Mouse (Mus musculus) limb, embryonic 15.5 days (tissue): ENCODE measurements around the gene Yap1. TPM values are rescaled to one million over a fixed set of nuclear protein-coding genes. Genes with fewer than 3 reads are reported as not detected.
"Not testable (repeated sequence)": the region's sequence is repeated elsewhere in the genome, so short reads cannot be mapped to it uniquely, and the experiment has no call there.

Experiments
- ATAC-seq: fragments of 200-750 bp; cut with Nextera tagmentation; 2 replicates; pipeline ENCODE4 v1.8.0; 2017; ENCODE audit warnings: low read depth, moderate TSS enrichment; ENCODE audit not compliant: insufficient number of reproducible peaks, low FRiP score, low TSS enrichment
- H3K27ac ChIP-seq: fragments of 300-500 bp; sonication (generic); 2 replicates; pipeline ENCODE4 v1.5.1; 2015; ENCODE audit warnings: moderate library complexity, mild to moderate bottlenecking, inconsistent platforms
- H3K27me3 ChIP-seq: fragments of 300-500 bp; sonication (generic); 2 replicates; pipeline ENCODE4 v1.6.1; 2015; ENCODE audit warnings: inconsistent platforms
- H3K36me3 ChIP-seq: fragments of 300-500 bp; sonication (generic); 2 replicates; pipeline ENCODE4 v1.6.1; 2015; ENCODE audit warnings: inconsistent platforms
- H3K4me1 ChIP-seq: fragments of 300-500 bp; sonication (generic); 2 replicates; pipeline ENCODE4 v1.6.1; 2015; ENCODE audit warnings: inconsistent platforms
- H3K4me2 ChIP-seq: fragments of 300-500 bp; sonication (generic); 2 replicates; pipeline ENCODE4 v1.6.1; 2015; ENCODE audit warnings: mild to moderate bottlenecking, inconsistent platforms
- H3K4me3 ChIP-seq: fragments of 300-500 bp; sonication (generic); 2 replicates; pipeline ENCODE4 v1.5.1; 2015; ENCODE audit warnings: mild to moderate bottlenecking, inconsistent platforms
- H3K9ac ChIP-seq: fragments of 300-500 bp; sonication (generic); 2 replicates; pipeline ENCODE4 v1.6.1; 2015; ENCODE audit warnings: inconsistent platforms
- H3K9me3 ChIP-seq: fragments of 300-500 bp; sonication (generic); 2 replicates; pipeline ENCODE4 v1.6.1; 2016; ENCODE audit warnings: inconsistent platforms
- WGBS: fragments of 180-500 bp; shearing (Covaris S2); methylation state at CpG from one replicate; pipeline ENCODE4 v1.1.7; 2015; 5-methylcytosine and 5-hydroxymethylcytosine counted together
- polyA plus RNA-seq: library from polyadenylated mRNA; unstranded; fragments of >200 nt; fragmentation: Nextera tagmentation; extraction: Ambion mirVana; gene quantifications from 2 replicates; pipeline ENCODE4 v1.2.1, GENCODE M21; 2015

Gene Yap1
- polyA plus RNA-seq, 1 experiment from 2014 or later, result 41.1 TPM

- 86% methylated on average over 1 of the region's 1 CpGs for WGBS
- no peaks in the 10 kb centered on the region for H3K9me3 ChIP-seq
- no peak overlapping the region for H3K27ac ChIP-seq
- no peak overlapping the region for H3K9ac ChIP-seq
- no peak for ATAC-seq
- H3K4me2 ChIP-seq, result no peak overlapping the region
- H3K4me1 ChIP-seq, result peaks cover 13% of the 10 kb centered on the region; the same call in 1 of the 2 replicates
- no peak overlapping the region for H3K4me3 ChIP-seq
- H3K36me3 ChIP-seq, result no peaks in the 10 kb centered on the region
- H3K27me3 ChIP-seq, result no peaks in the 10 kb centered on the region
Observed at GRCm38 (mm10) chr9:7906564-7906963, 97.8 kb downstream of the Yap1 start.

GRCm38 (mm10) chr9:7903825-7904224 is 100.6 kb downstream of the Yap1 start:
- H3K36me3 ChIP-seq, result no peaks in the 10 kb centered on the region
- H3K4me1 ChIP-seq, result peaks cover 13% of the 10 kb centered on the region; the same call in 1 of the 2 replicates
- H3K9me3 ChIP-seq, result no peaks in the 10 kb centered on the region
- H3K4me3 ChIP-seq, result no peak overlapping the region
- H3K4me2 ChIP-seq, result no peak overlapping the region
- H3K27me3 ChIP-seq, result no peaks in the 10 kb centered on the region
- no peak for ATAC-seq
- H3K9ac ChIP-seq, result no peak overlapping the region
- WGBS, result 48% methylated on average over 5 of the region's 5 CpGs
- H3K27ac ChIP-seq, result no peak overlapping the region

- peaks cover 13% of the 10 kb centered on the region; the same call in 1 of the 2 replicates for H3K4me1 ChIP-seq
- no peak overlapping the region for H3K4me3 ChIP-seq
- no peak overlapping the region for H3K9ac ChIP-seq
- no peaks in the 10 kb centered on the region for H3K36me3 ChIP-seq
- no peak overlapping the region for H3K27ac ChIP-seq
- no peak for ATAC-seq
- no peak overlapping the region for H3K4me2 ChIP-seq
- H3K9me3 ChIP-seq, result no peaks in the 10 kb centered on the region
- WGBS, result 65% methylated on average over 2 of the region's 2 CpGs
- H3K27me3 ChIP-seq, result no peaks in the 10 kb centered on the region
Observed at GRCm38 (mm10) chr9:7903262-7903661, 101.1 kb downstream of the Yap1 start.

GRCm38 (mm10) chr9:7902311-7902710 is 102.1 kb downstream of the Yap1 start:
- Histone ChIP-seq H3K4me2 (no peak overlapping the region), H3K9ac (no peak overlapping the region), H3K36me3 (no peaks in the 10 kb centered on the region), H3K4me3 (no peak overlapping the region), H3K9me3 (no peaks in the 10 kb centered on the region), H3K4me1 (peaks cover 13% of the 10 kb centered on the region; the same call in 1 of the 2 replicates), H3K27ac (no peak overlapping the region), H3K27me3 (no peaks in the 10 kb centered on the region)
- WGBS, result 12% methylated on average over 7 of the region's 7 CpGs
- ATAC-seq, result no peak

GRCm38 (mm10) chr9:7900965-7901364 is 103.4 kb downstream of the Yap1 start:
- no peak for ATAC-seq

GRCm38 (mm10) chr9:7897502-7897901 is 106.9 kb downstream of the Yap1 start:
- Histone ChIP-seq H3K4me3 (no peak overlapping the region), H3K27me3 (no peaks in the 10 kb centered on the region), H3K9ac (no peak overlapping the region), H3K4me1 (peaks cover 6% of the 10 kb centered on the region; the same call in 1 of the 2 replicates), H3K9me3 (no peaks in the 10 kb centered on the region), H3K36me3 (no peaks in the 10 kb centered on the region), H3K27ac (no peak overlapping the region), H3K4me2 (no peak overlapping the region)
- 2% methylated on average over 3 of the region's 3 CpGs for WGBS
- 0 out of 2 replicates have a peak, but pooled peaks have one; percentile 30 for ATAC-seq

More at GRCm38 (mm10) chr9:7900965-7901364, 103.4 kb downstream of the Yap1 start:
- no peak overlapping the region for H3K4me2 ChIP-seq
- WGBS, result 74% methylated on average over 8 of the region's 8 CpGs
- no peaks in the 10 kb centered on the region for H3K36me3 ChIP-seq
- no peak overlapping the region for H3K4me3 ChIP-seq
- H3K9me3 ChIP-seq, result no peaks in the 10 kb centered on the region
- H3K9ac ChIP-seq, result no peak overlapping the region
- H3K27me3 ChIP-seq, result no peaks in the 10 kb centered on the region
- H3K4me1 ChIP-seq, result peaks cover 13% of the 10 kb centered on the region; the same call in 1 of the 2 replicates
- peak overlapping the region; percentile 71 for H3K27ac ChIP-seq

- 93% methylated on average over 1 of the region's 1 CpGs for WGBS
- not testable (repeated sequence) for H3K36me3 ChIP-seq, H3K4me1 ChIP-seq, H3K4me3 ChIP-seq, ATAC-seq, H3K9ac ChIP-seq, H3K27me3 ChIP-seq, H3K9me3 ChIP-seq, H3K27ac ChIP-seq, H3K4me2 ChIP-seq
Observed at GRCm38 (mm10) chr9:7891796-7892195, 112.6 kb downstream of the Yap1 start.

GRCm38 (mm10) chr9:7891177-7891576 is 113.2 kb downstream of the Yap1 start:
- no peak overlapping the region for H3K4me2 ChIP-seq
- H3K9ac ChIP-seq, result no peak overlapping the region
- H3K9me3 ChIP-seq, result no peaks in the 10 kb centered on the region
- H3K4me1 ChIP-seq, result no peaks in the 10 kb centered on the region
- no peak overlapping the region for H3K4me3 ChIP-seq
- ATAC-seq, result no peak
- WGBS, result 84% methylated on average over 1 of the region's 1 CpGs
- H3K36me3 ChIP-seq, result no peaks in the 10 kb centered on the region
- H3K27ac ChIP-seq, result no peak overlapping the region
- no peaks in the 10 kb centered on the region for H3K27me3 ChIP-seq

GRCm38 (mm10) chr9:7884346-7884745 is 120.0 kb downstream of the Yap1 start:
- H3K27me3 ChIP-seq, result no peaks in the 10 kb centered on the region
- H3K4me3 ChIP-seq, result no peak overlapping the region
- ATAC-seq, result no peak
- WGBS, result 97% methylated on average over 3 of the region's 3 CpGs
- H3K9ac ChIP-seq, result no peak overlapping the region
- H3K27ac ChIP-seq, result no peak overlapping the region
- no peaks in the 10 kb centered on the region for H3K4me1 ChIP-seq
- no peak overlapping the region for H3K4me2 ChIP-seq
- H3K36me3 ChIP-seq, result no peaks in the 10 kb centered on the region
- no peaks in the 10 kb centered on the region for H3K9me3 ChIP-seq

GRCm38 (mm10) chr9:7882304-7882865 is 122.0 kb downstream of the Yap1 start:
- Histone ChIP-seq H3K4me3 (no peak overlapping the region), H3K9me3 (no peaks in the 10 kb centered on the region), H3K4me2 (no peak overlapping the region), H3K27me3 (no peaks in the 10 kb centered on the region), H3K27ac (no peak overlapping the region), H3K4me1 (no peaks in the 10 kb centered on the region), H3K9ac (no peak overlapping the region), H3K36me3 (no peaks in the 10 kb centered on the region)
- WGBS, result 91% methylated on average over 1 of the region's 1 CpGs
- ATAC-seq, result no peak
